Mouse (Mus musculus) limb, embryonic 11.5 days (tissue): ENCODE data around the gene Ptgs1. TPM values are rescaled to one million over a fixed set of nuclear protein-coding genes. Genes with fewer than 3 reads are reported as not detected.
"Not testable (repeated sequence)": the region's sequence is repeated elsewhere in the genome, so short reads cannot be mapped to it uniquely, and the experiment has no call there.

Experiments used
- ATAC-seq: fragments of 200-750 bp; cut with Nextera tagmentation; 2 replicates; pipeline ENCODE4 v1.8.0; 2017; ENCODE audit warnings: low read depth; ENCODE audit not compliant: insufficient number of reproducible peaks, low FRiP score, low TSS enrichment
- DNase-seq: peaks from one replicate; pipeline ENCODE4 v3.0.0-alpha.2; 2015; ENCODE audit warnings: low spot score
- H3K27ac ChIP-seq: fragments of 300-500 bp; sonication (generic); replicated peaks from 2 replicates; pipeline ENCODE4 v1.5.1; 2014; ENCODE audit warnings: low read depth, mild to moderate bottlenecking, low read length
- H3K27me3 ChIP-seq: fragments of 300-500 bp; sonication (generic); 2 replicates; pipeline ENCODE4 v1.6.1; 2014; ENCODE audit warnings: mild to moderate bottlenecking, low read length, mixed read lengths; ENCODE audit not compliant: control insufficient read depth, insufficient read depth
- H3K36me3 ChIP-seq: fragments of 300-500 bp; sonication (generic); 2 replicates; pipeline ENCODE4 v1.6.1; 2014; ENCODE audit warnings: mild to moderate bottlenecking, low read length, moderate library complexity, mixed read lengths; ENCODE audit not compliant: control insufficient read depth, insufficient read depth
- H3K4me1 ChIP-seq: fragments of 300-500 bp; sonication (generic); 2 replicates; pipeline ENCODE4 v1.6.1; 2014; ENCODE audit warnings: low read length, mixed read lengths; ENCODE audit not compliant: control insufficient read depth, insufficient read depth
- H3K4me2 ChIP-seq: fragments of 300-500 bp; sonication (generic); 2 replicates; pipeline ENCODE4 v1.6.1; 2014; ENCODE audit warnings: low read depth, mild to moderate bottlenecking, moderate library complexity; ENCODE audit not compliant: severe bottlenecking
- H3K4me3 ChIP-seq: fragments of 300-500 bp; sonication (generic); 2 replicates; pipeline ENCODE4 v1.5.1; 2014; ENCODE audit warnings: low read depth, low read length
- H3K9ac ChIP-seq: fragments of 300-500 bp; sonication (generic); 2 replicates; pipeline ENCODE4 v1.6.1; 2014; ENCODE audit warnings: mild to moderate bottlenecking, low read length
- H3K9me3 ChIP-seq: fragments of 300-500 bp; sonication (generic); 2 replicates; pipeline ENCODE4 v1.6.1; 2016; ENCODE audit warnings: low read length; ENCODE audit not compliant: control insufficient read depth
- WGBS: fragments of 180-500 bp; shearing (Covaris S2); extraction: QIAGEN DNeasy Blood & Tissue Kit; methylation state at CpG from one replicate; pipeline ENCODE4 v1.1.7; 2014; 5-methylcytosine and 5-hydroxymethylcytosine counted together
- polyA plus RNA-seq: library from polyadenylated mRNA; unstranded; fragments of >200 nt; fragmentation: Nextera tagmentation; extraction: Ambion mirVana; gene quantifications from 2 replicates; pipeline ENCODE4 v1.2.1, GENCODE M21; 2014

Ptgs1 gene
- polyA plus RNA-seq = 4.0 and 4.2 TPM in 2 replicates

GRCm38 (mm10) chr2:36230366-36230765 lies at the start of gene Ptgs1:
Gene Ptgs1 (plus strand): TSS chr2:36230426.
- no peaks in the 10 kb centered on the region for H3K9me3 ChIP-seq
- DNase-seq (peak; percentile 54), ATAC-seq (0 out of 2 replicates have a peak, but pooled peaks have one; percentile 44)
- WGBS = under 1% methylated on average over 18 of the region's 18 CpGs
- H3K27ac ChIP-seq = no peak within 1 kb of the TSS
- peak within 1 kb of the TSS; percentile 36 for H3K4me3 ChIP-seq
- H3K9ac ChIP-seq = peak within 1 kb of the TSS; percentile 55
- H3K4me1 ChIP-seq = peaks cover 5% of the 10 kb centered on the region; the same call in 1 of the 2 replicates
- H3K4me2 ChIP-seq = peak within 1 kb of the TSS; percentile 86
- no peaks in the 10 kb centered on the region for H3K27me3 ChIP-seq
- H3K36me3 ChIP-seq = no peaks in the 10 kb centered on the region

GRCm38 (mm10) chr2:36181587-36182368 lies 48.4 kb upstream of the Ptgs1 start:
- H3K27ac ChIP-seq, H3K36me3 ChIP-seq, H3K4me3 ChIP-seq, ATAC-seq, H3K27me3 ChIP-seq, H3K4me1 ChIP-seq, H3K9me3 ChIP-seq, DNase-seq, H3K9ac ChIP-seq, H3K4me2 ChIP-seq: not testable (repeated sequence)
- 91% methylated on average over 4 of the region's 4 CpGs for WGBS

GRCm38 (mm10) chr2:36183278-36183677 lies 46.9 kb upstream of the Ptgs1 start:
- H3K36me3 ChIP-seq = no peaks in the 10 kb centered on the region; the same call in 1 of the 2 replicates
- 74% methylated on average over 2 of the region's 2 CpGs for WGBS
- no peak for DNase-seq
- no peak for ATAC-seq
- no peaks in the 10 kb centered on the region for H3K4me1 ChIP-seq
- no peak overlapping the region for H3K27ac ChIP-seq
- no peak overlapping the region for H3K4me2 ChIP-seq
- no peaks in the 10 kb centered on the region for H3K9me3 ChIP-seq
- H3K4me3 ChIP-seq = no peak overlapping the region
- no peaks in the 10 kb centered on the region for H3K27me3 ChIP-seq
- H3K9ac ChIP-seq = no peak overlapping the region

- Histone ChIP-seq H3K9me3 (no peaks in the 10 kb centered on the region), H3K9ac (no peak overlapping the region), H3K4me2 (no peak overlapping the region), H3K36me3 (no peaks in the 10 kb centered on the region), H3K4me3 (no peak overlapping the region), H3K27me3 (no peaks in the 10 kb centered on the region), H3K27ac (no peak overlapping the region), H3K4me1 (no peaks in the 10 kb centered on the region)
- ATAC-seq (no peak), DNase-seq (no peak)
- WGBS = 91% methylated on average over 2 of the region's 2 CpGs
Measured at GRCm38 (mm10) chr2:36184192-36184591, 46.0 kb upstream of the Ptgs1 start.

GRCm38 (mm10) chr2:36184876-36185275 lies 45.4 kb upstream of the Ptgs1 start:
- Histone ChIP-seq H3K4me3 (no peak overlapping the region), H3K36me3 (no peaks in the 10 kb centered on the region), H3K4me1 (no peaks in the 10 kb centered on the region), H3K9ac (no peak overlapping the region), H3K4me2 (no peak overlapping the region), H3K9me3 (no peaks in the 10 kb centered on the region), H3K27ac (no peak overlapping the region), H3K27me3 (no peaks in the 10 kb centered on the region)
- DNase-seq (no peak), ATAC-seq (no peak)
- 79% methylated on average over 6 of the region's 6 CpGs for WGBS

GRCm38 (mm10) chr2:36189200-36189599 lies 41.0 kb upstream of the Ptgs1 start:
- DNase-seq, H3K4me1 ChIP-seq, ATAC-seq, H3K9me3 ChIP-seq, H3K36me3 ChIP-seq, H3K27me3 ChIP-seq, H3K4me3 ChIP-seq, H3K9ac ChIP-seq, H3K4me2 ChIP-seq, H3K27ac ChIP-seq: not testable (repeated sequence)
- 79% methylated on average over 6 of the region's 6 CpGs for WGBS

- H3K36me3 ChIP-seq = no peaks in the 10 kb centered on the region
- no peak overlapping the region for H3K4me2 ChIP-seq
- no peaks in the 10 kb centered on the region for H3K27me3 ChIP-seq
- 34% methylated on average over 12 of the region's 12 CpGs for WGBS
- ATAC-seq (no peak), DNase-seq (no peak)
- H3K4me1 ChIP-seq = peaks cover 4% of the 10 kb centered on the region; the same call in 1 of the 2 replicates
- no peak overlapping the region for H3K9ac ChIP-seq
- no peak overlapping the region for H3K4me3 ChIP-seq
- no peaks in the 10 kb centered on the region for H3K9me3 ChIP-seq
- no peak overlapping the region for H3K27ac ChIP-seq
Measured at GRCm38 (mm10) chr2:36191098-36191941, 38.9 kb upstream of the Ptgs1 start.

- ATAC-seq = no peak
- Histone ChIP-seq H3K9me3 (no peaks in the 10 kb centered on the region), H3K4me1 (no peaks in the 10 kb centered on the region), H3K36me3 (no peaks in the 10 kb centered on the region), H3K27me3 (peaks cover 16% of the 10 kb centered on the region), H3K4me3 (no peak overlapping the region), H3K4me2 (no peak overlapping the region), H3K27ac (no peak overlapping the region), H3K9ac (no peak overlapping the region)
- no peak for DNase-seq
- 69% methylated on average over 3 of the region's 3 CpGs for WGBS
Measured at GRCm38 (mm10) chr2:36197021-36197420, 33.2 kb upstream of the Ptgs1 start.
